Mouse (Mus musculus): ENCODE data around the gene Pld1.

Gene Pld1

DNA sequence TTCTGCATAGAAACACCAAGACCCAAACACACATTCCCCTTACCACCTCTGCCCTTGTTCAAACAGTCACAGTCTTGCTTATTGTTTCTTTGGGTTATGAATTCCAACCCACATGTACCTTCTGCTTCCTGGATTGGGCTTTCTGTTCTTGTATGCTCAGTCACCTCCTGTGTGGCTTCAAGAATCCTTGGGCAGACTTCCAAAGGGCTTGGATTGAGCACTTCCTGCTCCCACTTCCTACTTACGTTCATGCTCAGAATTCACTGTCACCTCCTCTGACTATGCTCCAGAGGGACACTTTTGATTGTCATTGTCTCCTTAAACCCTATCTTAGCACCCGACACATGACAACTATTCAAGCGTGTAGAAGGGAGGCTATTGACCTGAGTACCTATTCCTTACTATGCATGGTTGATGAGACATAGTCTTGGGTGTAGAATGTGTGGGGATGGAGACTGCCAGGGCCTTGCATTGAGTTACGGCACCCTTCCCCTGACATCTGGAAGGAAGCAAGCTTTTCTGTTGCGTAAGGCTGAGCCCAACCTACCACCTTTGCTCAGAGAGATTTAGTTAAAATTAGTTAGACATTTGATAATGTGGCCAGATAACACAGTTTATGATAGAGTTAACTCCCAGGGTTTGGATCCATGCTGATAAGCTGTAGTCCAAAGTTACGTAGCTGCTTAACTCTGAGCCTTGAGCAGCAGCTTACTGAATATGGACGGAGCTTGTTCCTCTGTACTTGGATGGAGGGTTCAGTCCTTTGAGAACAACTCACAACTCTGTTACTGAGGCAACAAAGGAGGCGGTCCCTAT lies 55.9 kb downstream of the Pld1 start:
- no peak for DNase-seq

DNA sequence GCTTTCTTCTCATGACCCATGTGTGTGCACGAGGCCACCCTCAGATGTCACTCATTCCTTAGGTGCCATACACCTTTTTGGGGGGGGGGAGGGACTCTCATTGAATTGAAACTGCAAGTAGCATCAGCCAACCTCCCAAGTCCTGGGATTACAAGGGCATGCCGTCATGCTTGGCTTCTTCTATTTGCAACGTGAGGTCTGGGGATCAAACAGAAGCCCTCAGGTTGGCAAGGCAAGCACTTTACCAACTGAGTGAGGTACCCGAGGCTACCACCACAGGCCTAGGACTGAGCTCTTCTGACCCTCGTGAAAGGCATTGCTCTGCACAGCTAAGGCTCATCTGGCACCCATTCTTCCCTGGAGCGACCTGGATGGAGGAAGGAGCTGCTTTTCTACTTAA lies 65.8 kb downstream of the Pld1 start:
- DNase-seq: no peak

DNA sequence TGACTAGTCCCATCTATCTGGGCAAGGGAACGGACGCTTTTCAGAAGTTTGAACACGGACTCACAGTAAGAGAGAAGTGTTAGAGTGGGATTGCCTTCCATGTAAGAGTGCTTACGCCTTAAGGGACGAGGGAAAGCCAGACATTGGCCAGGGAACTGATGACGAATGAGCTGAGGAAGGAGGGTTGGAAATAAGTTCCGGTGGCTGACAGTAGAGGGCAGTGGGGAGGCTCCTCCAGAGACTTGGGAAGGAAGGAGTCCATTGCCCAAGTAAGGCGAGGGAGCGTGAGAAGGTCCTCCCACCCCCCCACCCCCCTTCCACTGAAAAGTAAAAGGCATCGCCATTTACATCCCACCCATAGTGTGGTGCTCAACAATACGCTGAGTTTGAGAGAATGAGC lies 69.2 kb downstream of the Pld1 start:
- DNase-seq: peak; percentile 42

DNA sequence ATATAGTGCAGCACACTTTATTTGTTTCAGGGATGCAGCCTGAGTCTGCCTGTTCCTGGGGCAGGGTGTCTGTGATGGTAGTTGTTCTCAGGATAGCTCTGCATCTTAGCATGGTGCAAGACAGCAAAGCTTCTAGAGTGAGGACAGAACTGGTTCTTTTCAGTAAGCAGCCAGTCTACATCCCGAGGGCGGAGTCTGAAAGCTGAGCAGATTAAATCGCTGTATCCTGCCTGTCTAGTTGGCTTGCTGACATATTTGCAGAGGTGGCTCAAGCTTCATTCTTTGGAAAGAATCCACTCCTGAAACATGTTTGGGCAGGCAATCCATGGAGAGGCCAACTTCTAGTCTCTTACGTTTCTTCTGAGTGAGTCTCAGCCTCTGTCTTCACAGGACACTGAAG lies 69.9 kb downstream of the Pld1 start:
- DNase-seq: no peak

DNA sequence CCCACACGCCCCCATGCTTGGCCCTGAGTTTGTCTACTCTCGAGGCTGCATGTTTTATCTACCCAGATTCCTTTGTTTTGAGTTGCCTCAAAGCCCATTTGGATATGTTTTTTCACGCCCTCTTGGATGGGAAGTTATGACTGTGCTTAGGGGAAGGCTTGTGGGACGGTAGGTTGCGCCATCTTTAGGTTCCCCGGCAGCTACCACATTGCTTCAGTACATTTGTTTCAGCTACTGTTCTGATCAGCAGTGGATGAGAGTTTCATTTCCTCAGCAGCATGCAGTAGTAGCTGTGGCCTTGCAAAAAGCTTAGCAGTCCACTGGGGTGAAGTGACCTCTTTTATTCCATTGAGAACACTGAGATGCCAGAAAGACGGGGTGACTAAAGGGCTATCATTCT lies 73.7 kb downstream of the Pld1 start:
- DNase-seq: no peak

DNA sequence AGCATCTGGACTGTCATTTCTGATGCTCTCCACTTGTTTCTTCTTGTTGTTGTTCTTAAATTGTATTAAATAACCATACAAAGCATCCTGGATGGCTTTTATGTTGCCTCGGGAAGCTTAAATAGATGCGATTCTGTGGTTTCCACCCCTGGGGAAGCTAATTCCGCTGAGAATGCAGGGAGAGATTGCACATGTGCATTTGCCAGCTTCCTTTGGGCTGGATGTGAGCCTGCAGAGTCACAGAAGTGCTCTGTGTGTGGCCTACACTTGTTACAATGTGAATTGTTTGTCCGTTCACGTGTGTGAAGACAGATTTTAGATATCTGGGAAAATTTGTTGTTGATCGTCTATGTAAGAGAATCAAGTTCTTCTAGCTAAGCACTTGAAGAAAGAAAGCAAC lies 74.9 kb downstream of the Pld1 start:
- DNase-seq: no peak

DNA sequence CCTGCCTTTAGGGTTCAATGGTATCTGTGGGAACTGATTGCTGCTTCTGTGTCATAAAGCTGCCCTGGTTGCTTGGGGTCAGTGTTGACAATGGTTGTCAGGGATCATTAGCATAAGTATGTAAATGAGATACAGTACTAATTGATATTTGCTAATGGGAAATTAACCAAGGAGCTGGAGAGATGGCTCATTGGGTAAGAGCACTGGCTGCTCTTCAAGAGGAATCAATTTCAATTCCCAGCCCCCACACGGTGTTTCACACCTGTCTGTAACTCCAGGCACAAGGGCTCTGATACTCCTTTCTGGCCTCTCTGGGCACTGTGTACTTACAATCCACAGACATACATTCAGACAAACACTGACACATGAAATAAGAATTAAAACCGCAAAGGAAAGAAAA lies 78.5 kb downstream of the Pld1 start:
- no peak for DNase-seq

DNA sequence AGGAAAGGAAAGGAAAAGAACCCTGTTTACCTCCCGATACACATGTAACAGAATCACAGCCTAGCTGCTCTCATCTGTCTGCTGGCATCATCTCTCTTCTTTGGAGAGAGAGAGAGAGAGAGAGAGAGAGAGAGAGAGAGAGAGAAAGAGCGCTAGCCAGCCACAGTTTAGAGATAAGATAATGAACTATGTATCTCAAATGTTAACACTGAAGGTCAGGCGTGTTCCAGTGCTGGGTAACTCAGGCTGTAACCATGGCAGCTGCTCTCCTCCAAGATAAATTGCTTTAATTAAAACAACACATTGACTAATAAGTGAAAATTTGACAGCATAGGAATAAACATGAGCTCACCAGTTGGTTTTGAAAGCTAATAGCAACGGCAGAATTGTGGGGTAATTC lies 81.2 kb downstream of the Pld1 start:
- no peak for DNase-seq

DNA sequence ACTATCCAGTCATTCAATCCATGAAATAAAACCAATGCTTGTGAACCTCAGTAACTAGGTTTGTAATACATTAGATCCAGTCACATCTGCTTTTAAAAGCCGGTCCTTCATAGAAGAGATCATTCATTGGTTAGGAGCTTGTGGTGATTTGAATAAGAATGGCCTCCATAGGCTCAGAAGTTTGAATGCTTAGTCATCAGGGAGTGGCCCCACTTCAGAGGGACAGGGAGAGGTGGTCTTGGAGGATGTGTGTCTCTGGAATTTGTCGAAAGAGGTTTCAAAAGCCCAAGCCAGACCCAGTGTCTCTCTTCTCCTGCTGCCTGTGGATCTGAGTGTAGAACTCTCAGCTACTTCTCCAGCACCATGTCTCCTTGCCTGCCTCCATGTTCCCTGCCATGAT lies 81.9 kb downstream of the Pld1 start:
- no peak for DNase-seq

DNA sequence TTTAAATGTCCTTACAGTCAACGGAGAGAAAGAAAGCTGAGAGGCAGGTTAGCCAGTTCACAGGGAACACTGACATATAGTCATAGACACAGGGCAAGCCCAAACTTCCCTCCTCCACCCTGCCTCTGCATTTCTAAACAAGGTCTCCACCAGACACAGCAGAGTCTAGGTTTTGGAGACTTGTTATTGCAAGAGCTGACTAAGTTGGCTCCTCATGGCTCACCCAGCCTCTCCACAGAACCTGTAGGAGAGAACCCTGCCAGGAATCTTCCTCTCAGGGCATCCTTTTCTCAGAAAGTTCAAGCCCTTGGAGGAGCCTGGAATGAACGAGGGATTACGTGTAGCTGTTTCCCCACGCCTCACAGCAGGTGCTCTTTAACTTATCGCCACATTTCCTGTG lies 83.7 kb downstream of the Pld1 start:
- no peak for DNase-seq

DNA sequence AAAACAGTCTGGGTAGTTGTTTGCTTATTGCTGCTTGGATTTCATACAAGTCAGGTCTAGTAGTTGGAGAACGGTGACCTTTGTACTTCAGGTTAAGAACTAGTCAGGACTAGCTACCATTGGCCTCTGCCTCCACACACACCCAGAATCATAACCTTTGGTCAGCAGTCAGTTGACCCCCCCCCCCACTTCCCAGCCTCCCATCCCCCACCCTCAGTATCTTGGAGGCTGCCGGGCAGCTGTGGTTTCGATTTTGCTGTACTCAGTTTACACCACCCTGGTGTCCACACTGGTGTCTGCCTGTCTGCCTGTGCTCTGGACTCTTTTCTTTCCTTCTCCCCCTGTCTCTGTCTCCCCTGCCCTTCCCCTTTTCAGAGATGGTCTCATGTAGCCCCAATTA lies 88.4 kb downstream of the Pld1 start:
- no peak for DNase-seq

DNA sequence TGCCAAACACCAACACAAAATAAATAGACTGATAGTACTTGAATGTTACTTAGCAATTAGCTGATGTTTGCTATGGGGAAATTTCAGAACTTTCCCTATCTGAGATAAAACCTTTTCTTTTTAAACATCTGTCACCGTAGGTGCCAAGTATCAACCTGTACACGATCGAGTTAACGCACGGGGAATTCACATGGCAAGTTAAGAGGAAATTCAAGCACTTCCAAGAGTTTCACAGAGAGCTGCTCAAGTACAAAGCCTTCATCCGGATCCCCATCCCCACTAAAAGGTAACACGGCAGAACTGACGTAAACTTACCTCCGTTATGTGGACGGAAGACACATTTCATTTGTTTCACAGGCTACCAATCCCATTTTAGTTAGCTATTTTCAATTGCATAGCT lies 90.0 kb downstream of the Pld1 start:
- no peak for DNase-seq

DNA sequence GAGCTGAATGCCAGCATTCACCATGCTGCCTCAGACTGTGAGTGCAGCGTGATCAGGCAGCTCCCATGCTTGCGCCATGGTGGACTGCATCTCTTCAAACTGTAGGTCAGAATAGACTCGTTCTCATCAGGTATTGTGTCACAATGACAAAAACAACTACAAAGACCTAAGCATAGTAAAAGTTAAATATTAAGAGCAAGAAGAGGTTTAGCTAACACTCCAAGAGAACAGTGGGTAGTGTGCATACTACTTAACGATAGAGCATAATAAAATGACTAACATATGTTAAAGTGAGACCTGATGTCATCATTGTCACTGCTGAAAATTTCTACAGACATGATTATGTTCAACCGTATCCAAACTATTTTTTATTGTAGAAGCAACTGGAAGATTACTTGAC lies 92.4 kb downstream of the Pld1 start:
- DNase-seq: no peak

DNA sequence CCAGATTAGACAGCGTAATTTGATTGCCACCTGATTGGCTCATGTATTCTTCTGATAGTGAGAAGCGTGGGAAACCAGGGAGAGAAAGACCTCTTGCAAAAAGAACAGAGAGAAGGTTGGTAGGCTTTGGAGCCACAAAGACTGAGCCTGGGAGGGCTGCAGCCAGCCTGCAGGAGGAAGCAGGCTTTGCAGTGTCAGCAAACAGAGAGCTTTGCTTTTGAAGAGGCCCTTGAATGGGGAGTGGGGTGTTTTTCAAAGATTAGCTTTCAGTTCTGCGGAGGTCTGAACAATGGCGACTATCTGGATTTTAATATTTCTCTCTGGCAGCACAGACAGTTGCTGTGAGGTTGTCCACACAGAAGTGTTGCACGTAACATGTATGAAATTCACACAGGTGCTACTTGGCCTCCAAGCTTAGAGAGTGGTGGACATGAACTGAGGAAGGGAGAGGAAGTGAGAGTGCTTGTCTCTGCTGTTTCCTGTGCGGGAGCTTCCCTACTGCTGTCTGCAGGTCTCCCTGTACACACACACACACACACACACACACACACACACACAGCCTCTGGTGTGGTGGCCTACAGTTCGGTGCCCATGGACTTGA lies 93.2 kb downstream of the Pld1 start:
- DNase-seq: peak; percentile 57

DNA sequence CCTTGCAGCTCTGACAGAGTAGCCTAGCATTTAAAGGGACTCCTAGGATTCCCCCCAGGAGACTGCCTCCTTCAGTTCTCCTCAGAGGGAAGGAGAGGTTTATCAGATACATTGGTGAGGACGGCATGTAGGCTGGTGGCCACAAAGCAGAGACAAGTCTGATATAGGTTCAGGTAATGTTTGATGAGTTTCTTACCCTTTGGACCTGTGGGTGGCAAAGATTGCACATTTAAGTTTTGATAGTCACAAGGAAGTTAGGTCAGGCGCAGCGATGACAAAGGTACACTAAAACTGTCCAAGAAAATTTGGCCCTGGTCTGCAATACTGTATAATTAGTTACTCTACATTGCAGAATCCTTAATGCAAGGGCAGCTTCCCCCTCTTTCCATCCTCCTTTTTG lies 95.4 kb downstream of the Pld1 start:
- DNase-seq: no peak

DNA sequence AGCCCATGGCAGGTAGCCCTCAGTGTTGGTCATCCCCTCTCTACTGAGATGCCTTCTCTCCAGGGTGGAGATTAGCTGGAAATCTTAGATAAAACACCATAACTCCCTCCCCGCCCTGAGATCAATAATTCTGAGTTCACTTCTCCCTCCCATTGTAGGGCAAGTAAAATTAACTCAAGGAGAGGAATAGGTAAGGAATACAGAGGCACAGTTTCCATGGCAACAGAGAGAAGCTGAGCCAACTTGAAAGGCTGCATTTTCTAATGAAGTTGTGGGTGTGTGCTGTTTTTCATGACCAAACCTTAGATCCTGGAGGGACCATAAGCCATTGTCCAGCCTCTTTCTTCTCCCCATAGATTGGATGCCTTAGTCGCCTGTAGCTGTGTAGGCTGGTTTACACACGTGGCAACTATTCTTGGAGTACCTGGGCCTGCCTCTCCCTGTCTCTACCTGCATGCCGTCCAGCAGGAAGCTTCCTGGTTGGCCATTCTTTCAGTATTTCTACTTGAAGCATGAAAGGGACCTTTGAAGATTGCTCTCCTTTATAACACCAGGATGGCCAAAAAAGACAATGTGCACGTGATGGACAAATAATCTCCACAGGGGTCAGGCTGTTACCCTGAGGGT lies 96.3 kb downstream of the Pld1 start:
- no peak for DNase-seq

DNA sequence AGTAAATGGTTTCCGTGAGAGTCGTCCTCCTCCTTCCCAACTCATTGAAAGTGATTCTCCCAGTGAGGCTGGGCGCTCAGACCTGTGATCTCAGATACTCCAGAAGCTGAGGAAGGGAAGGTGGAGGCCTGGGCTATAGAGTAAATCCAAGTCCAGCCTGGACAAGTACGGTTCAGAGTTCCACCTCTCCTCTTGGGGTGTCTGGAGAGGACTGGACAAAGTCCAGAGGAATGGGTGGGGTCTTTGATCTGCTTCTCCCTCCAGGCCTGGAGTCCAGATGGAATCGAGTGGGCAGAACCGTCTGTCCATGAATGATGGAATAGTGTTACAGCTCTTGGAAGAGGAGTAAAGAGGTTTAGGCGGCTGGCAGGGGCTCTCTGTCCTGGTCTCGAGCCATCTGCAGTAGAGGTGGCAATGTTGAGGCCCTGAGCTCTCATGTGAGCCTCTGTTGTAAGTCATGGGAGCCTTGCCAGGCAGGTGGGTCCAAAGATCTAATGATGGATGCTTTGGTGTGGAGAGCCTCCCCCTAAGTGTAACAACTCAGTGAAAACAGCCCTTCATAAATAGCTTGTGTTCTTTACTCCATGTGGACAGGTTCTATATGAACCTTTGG lies 98.9 kb downstream of the Pld1 start:
- DNase-seq: no peak

DNA sequence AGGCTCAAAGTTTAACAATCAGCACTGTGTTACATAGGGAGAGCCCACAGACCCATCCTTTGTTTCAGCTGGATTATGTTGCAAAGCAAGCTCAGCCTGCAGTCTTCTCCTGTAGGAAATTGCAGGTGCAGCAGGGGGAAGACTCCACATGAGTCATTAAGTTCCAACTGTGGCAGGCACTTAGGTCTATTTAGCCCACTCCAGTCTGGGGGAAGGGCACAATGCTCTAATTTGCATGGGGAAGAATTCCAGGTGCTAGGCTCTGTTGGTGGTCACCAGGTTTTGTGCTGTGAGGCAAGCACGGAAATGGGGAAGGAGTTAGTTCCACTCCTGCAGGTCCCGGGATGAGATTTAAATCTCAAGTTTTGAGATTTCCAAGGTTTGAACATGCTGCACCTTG lies 99.6 kb downstream of the Pld1 start:
- DNase-seq: no peak

DNA sequence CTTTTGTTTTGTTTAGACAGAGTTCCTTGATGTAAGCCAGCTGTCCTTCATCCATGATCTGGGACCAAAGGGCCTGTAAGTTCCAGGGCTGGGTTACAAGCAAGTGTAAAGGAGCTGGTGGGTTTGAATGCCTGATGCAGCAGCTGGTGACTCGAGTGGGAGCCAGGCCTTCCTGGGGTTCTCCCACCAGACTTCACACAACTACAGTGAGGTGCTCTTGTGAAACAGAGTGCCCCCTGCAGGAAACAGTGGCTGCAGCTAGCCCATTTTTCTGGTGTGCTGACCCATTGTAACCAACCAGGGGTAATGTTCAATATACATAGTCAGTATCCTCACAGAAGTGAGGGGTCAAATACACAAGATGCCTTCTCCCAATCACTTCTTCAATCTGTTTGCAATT lies 101.3 kb downstream of the Pld1 start:
- DNase-seq: peak; percentile 59

DNA sequence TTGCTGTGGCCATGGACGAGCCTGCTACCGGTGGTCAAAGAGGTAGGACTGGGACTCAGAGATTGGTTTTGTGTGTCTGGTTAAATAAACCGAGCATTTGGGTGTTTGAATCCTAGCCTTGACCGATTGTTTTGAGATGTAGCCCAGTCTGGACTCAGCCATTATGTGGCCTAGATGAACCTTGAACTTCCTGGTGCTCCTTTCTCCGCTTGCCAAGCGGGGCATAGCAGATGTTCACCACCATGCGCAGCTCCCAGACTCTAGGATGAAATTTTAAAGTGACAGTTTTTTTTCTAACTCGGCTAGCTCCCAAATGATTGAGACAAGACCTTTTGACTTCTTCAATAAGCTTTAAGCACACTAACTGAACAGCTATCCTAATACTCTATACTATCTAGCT lies 102.7 kb downstream of the Pld1 start:
- no peak for DNase-seq

DNA sequence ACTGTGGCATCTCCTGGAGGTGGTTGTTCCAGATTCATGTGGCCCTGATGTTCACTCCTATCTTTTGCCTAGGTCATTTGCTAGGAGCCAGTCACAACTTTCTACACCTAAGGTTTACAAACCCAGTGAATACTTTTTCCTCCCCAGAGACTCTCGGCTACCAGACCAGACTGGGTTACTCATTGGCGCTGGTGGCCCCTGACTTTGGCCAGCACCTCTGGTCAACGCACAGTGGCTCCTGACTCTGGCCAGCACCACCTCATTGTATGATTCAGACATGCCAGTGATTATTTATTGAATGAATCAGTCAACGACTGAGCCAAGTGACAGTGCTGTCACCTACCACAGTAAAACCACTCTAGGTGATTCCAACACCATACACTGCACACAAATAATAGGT lies 103.9 kb downstream of the Pld1 start:
- no peak for DNase-seq

DNA sequence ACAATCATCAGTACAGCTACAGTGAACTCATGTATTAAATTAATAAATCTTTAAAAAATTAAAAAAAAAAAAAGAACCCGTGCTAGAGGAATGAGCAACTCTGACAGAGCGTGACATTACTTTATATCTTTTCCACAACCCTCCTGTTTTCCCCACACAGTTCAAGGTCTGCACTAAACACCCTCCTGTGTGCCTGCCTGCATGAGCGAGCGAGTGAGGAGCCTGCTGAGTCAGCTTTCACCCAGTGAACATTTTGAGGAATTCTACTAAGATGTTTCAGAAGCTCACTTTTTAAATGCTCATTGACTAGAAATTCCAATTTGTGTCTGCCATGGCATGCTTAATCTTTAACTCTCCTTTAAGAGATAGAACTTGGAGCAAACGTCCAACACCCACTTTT lies 109.1 kb downstream of the Pld1 start:
- DNase-seq: no peak

DNA sequence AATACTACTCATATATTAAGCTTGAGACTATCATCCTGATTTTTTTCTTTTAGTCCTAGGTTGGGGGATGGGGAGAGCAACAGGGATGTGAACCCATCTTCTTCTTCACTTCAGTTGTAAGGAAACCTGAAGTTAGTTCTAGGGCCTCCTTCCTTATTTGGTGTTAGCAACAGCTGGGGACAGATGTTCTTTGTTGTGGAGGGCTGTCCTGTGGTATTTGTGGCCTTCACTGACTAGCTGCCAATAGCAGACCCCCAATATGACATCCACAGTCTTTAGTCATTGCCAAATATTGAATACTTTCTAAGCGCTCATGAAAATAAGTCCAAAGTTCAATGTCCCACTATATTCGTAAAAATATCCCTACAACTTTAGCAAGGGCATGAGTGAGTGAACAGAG lies 111.0 kb downstream of the Pld1 start:
- no peak for DNase-seq

DNA sequence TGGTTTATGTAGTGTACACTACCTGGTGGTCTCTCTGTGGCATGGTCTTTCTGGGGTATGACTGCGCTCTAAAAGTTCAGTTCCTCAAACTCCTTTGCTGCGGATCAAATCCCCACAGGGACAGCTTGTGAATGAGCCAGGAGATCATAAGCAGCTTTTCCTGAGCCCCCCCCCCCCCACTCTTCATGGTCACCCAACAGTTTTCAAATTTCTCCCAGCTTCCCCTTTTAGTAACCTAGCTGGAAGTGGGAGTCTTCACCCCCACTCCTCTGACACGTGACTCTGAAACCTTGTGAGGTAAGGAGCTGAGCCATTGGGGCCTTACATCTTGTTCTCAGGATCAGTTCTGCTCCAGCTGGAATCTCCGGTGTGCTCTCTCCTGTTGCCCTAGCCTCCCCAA lies 114.6 kb downstream of the Pld1 start:
- DNase-seq: no peak

All from thymus, postnatal 4 days (tissue).